In genomic region chr10:89748619-89749018, GRCm38 (mm10) we compare ENCODE assay signal across 23 mouse cellular contexts. TPM values are rescaled to one million over a fixed set of nuclear protein-coding genes. Genes with fewer than 3 reads are reported as not detected.
DNase-seq lines count a peak whose midpoint lies in the region; ATAC-seq and TF ChIP-seq lines count a peak whose summit lies in the region.
"Had no signal": no experiment of that assay in that cellular context is flagged by ENCODE, and none has a peak within 500 bp of the region (broad histone marks: within the 10 kb centered on the region; RNA-seq: fewer than 3 reads in every experiment).

No protein-coding gene starts in this region.

- H3K79me3 ChIP-seq in C2C12 (ENCODE audit: low read depth) = peaks cover 77% of the 10 kb centered on the region

- H3K4me1 ChIP-seq in liver, adult 2 months (ENCODE audit: control insufficient read depth, insufficient read depth, low read length) = peaks cover 26% of the 10 kb centered on the region
- peaks cover 49% of the 10 kb centered on the region for H3K4me1 ChIP-seq in liver, embryonic 12.5 days

- no peak for TF ChIP-seq POLR2A in liver, adult 2 months (IDR thresholded peaks at IDR 0.05; ENCODE audit: extremely low read depth, insufficient read depth, low read length)

- H3K27ac ChIP-seq in liver, adult 2 months (replicated peaks; ENCODE audit: insufficient read depth, low read depth, low read length) = peak overlapping the region; percentile 65
- H3K27ac ChIP-seq in liver, embryonic 12.5 days = no peak overlapping the region
- H3K27ac ChIP-seq: embryonic facial prominence, embryonic 15.5 days; forebrain, embryonic 10.5 days; gastrocnemius, adult 2 months; heart, embryonic 13.5 days; hindbrain, embryonic 15.5 days had no signal

- no peak for TF ChIP-seq CTCF in liver, adult 2 months (IDR thresholded peaks at IDR 0.05; ENCODE audit: low read depth, low read length)
- TF ChIP-seq CTCF in C2C12 (IDR thresholded peaks at IDR 0.05; ENCODE audit: control insufficient read depth, insufficient read depth, insufficient read length) = no peak

- intact Hi-C loops in heart, postnatal 36 days (cut with DNase I) = no loop called here

- H3K4me3 ChIP-seq in liver, adult 2 months (ENCODE audit: insufficient read depth, low read depth, low read length) = no peak overlapping the region
- H3K4me3 ChIP-seq in liver, embryonic 12.5 days = no peak overlapping the region
- no peak overlapping the region for H3K4me3 ChIP-seq in C2C12 (ENCODE audit: insufficient read depth, poor library complexity, severe bottlenecking)
- H3K4me3 ChIP-seq: embryonic facial prominence, embryonic 15.5 days; erythroblast, embryonic 14.5 days; forebrain, embryonic 10.5 days; gastrocnemius, adult 2 months; heart, embryonic 13.5 days; hindbrain, embryonic 15.5 days had no signal

- no peak overlapping the region for H3K4me2 ChIP-seq in liver, embryonic 12.5 days
- H3K4me2 ChIP-seq: embryonic facial prominence, embryonic 15.5 days; heart, embryonic 13.5 days; hindbrain, embryonic 15.5 days had no signal

- no peaks in the 10 kb centered on the region for H3K27me3 ChIP-seq in liver, adult 2 months (ENCODE audit: control insufficient read depth, insufficient read depth, low read length)
- H3K27me3 ChIP-seq in liver, embryonic 12.5 days (replicated peaks) = no peaks in the 10 kb centered on the region
- no peaks in the 10 kb centered on the region for H3K27me3 ChIP-seq in C2C12 (ENCODE audit: control insufficient read depth, insufficient read depth, insufficient read length)
- H3K27me3 ChIP-seq: embryonic facial prominence, embryonic 15.5 days; heart, embryonic 13.5 days; hindbrain, embryonic 15.5 days; Patski had no signal

- peak; percentile 36 to 41 for DNase-seq in heart, adult 9 months (ENCODE audit: low spot score in 2 of 2)
- no peak for DNase-seq in heart, postnatal 36 days
- peak; percentile 93 for DNase-seq in liver, adult 2 months (ENCODE audit: extremely low read depth, low read depth, low spot score)
- DNase-seq in adipocyte (ENCODE audit: low spot score) = peak; percentile 72
- DNase-seq in thymus, postnatal 25 days = no peak
- DNase-seq in cerebellum, postnatal 14 days = no peak
- DNase-seq: adrenal gland, adult 2 months; adrenal gland, postnatal 25 days; cerebellum, adult 2 months; cerebellum, postnatal 10 days; embryo, embryonic 11 days; gastrocnemius, adult 2 months; gastrocnemius, postnatal 25 days had no signal

- 39% methylated on average over 2 of the region's 2 CpGs for WGBS in liver, adult 2 months
- 84% methylated on average over 2 of the region's 2 CpGs for WGBS in liver, embryonic 12.5 days (ENCODE audit: insufficient replicate concordance)

- no peak for ATAC-seq in liver, embryonic 12.5 days
- ATAC-seq: activated CD4-positive, CD25-positive, alpha-beta regulatory T cell, adult 4 months; forebrain, embryonic 14.5 days; Patski had no signal

- H3ac ChIP-seq in C2C12 (ENCODE audit: control insufficient read depth, insufficient read length, low read depth) = no peak overlapping the region

- H3K9ac ChIP-seq in liver, adult 2 months (ENCODE audit: low read depth, low read length) = no peak overlapping the region
- H3K9ac ChIP-seq in liver, embryonic 12.5 days = no peak overlapping the region
- H3K9ac ChIP-seq: embryonic facial prominence, embryonic 15.5 days; heart, embryonic 13.5 days; hindbrain, embryonic 15.5 days had no signal

- no peaks in the 10 kb centered on the region for H3K36me3 ChIP-seq in liver, adult 2 months (ENCODE audit: control insufficient read depth, insufficient read depth, low read length)
- H3K36me3 ChIP-seq in liver, embryonic 12.5 days = no peaks in the 10 kb centered on the region
- no peaks in the 10 kb centered on the region for H3K36me3 ChIP-seq in C2C12 (ENCODE audit: control insufficient read depth, insufficient read depth)
- H3K36me3 ChIP-seq: embryonic facial prominence, embryonic 15.5 days; heart, embryonic 13.5 days; hindbrain, embryonic 15.5 days had no signal

- H3K79me2 ChIP-seq in liver, adult 2 months (ENCODE audit: control insufficient read depth, insufficient read depth, low read length) = peaks cover 34% of the 10 kb centered on the region
- H3K79me2 ChIP-seq in C2C12 (ENCODE audit: control insufficient read depth, insufficient read depth) = peaks cover 88% of the 10 kb centered on the region

- no peaks in the 10 kb centered on the region for H3K9me3 ChIP-seq in liver, embryonic 12.5 days (replicated peaks)
- H3K9me3 ChIP-seq: embryonic facial prominence, embryonic 15.5 days; forebrain, embryonic 10.5 days; heart, embryonic 13.5 days; hindbrain, embryonic 15.5 days had no signal

TF ChIP-seq in C2C12, 6 proteins besides CTCF, POLR2A, EP300 and RAD21:
- TF ChIP-seq CEBPB (IDR thresholded peaks at IDR 0.05; ENCODE audit: low read depth) (peak; percentile 86), MYOD1 (IDR thresholded peaks at IDR 0.05; ENCODE audit: control insufficient read depth, insufficient read length, low read depth) (no peak), USF1 (IDR thresholded peaks at IDR 0.05; ENCODE audit: low read depth) (no peak), MYOG (IDR thresholded peaks at IDR 0.05; ENCODE audit: control insufficient read depth, extremely low read depth, insufficient read length) (no peak), MAX (IDR thresholded peaks at IDR 0.05) (no peak), FOSL1 (IDR thresholded peaks at IDR 0.05; ENCODE audit: insufficient read depth, low read length, poor library complexity, severe bottlenecking) (no peak)

RNA-seq across cellular contexts. Expression of gene Uhrf1bp1l, which starts 3.8 kb away (rescaled TPM):
- 10 to 100 TPM; 23.5 to 25.4 TPM for total RNA-seq in heart, postnatal 36 days (2021)
- total RNA-seq in liver, adult 2 months (2014; rRNA removed) = 38.6 and 40.8 TPM in 2 replicates
- 16.0 and 16.5 TPM in 2 replicates for polyA plus RNA-seq in liver, adult 2 months (2012; rRNA removed)
- polyA plus RNA-seq in liver, embryonic 12.5 days (2016; fragmentation: Nextera tagmentation; extraction: Ambion mirVana) = 14.5 and 14.8 TPM in 2 replicates
- 28.6 TPM for polyA plus RNA-seq in C2C12 (2012; fragmentation: generic; extraction: Trizol)

RNA-seq across cellular contexts. Expression of gene Actr6, which starts 16.5 kb away (rescaled TPM):
- total RNA-seq in heart, postnatal 36 days (2021) = 10 to 100 TPM; 10.7 to 12.9 TPM
- total RNA-seq in liver, adult 2 months (2014; rRNA removed) = 14.2 and 19.6 TPM in 2 replicates
- polyA plus RNA-seq in liver, adult 2 months (2012; rRNA removed) = 1.4 and 1.8 TPM in 2 replicates
- 19.1 and 21.5 TPM in 2 replicates for polyA plus RNA-seq in liver, embryonic 12.5 days (2016; fragmentation: Nextera tagmentation; extraction: Ambion mirVana)
- polyA plus RNA-seq in C2C12 (2012; fragmentation: generic; extraction: Trizol) = 4.2 TPM

Comparison
In these comparisons a context has a peak if more than half of its experiments do, and no peak if none do; other contexts are left out.
1. DNase-seq: peak in heart, adult 9 months (2 of 2), liver, adult 2 months (single experiment) and adipocyte (single experiment); none in heart, postnatal 36 days (0 of 2), thymus, postnatal 25 days (single experiment) and cerebellum, postnatal 14 days (0 of 2).